Mouse (Mus musculus) testis, adult 2 months (tissue): ENCODE results near the gene Maged1.

Experiments
- CTCF ChIP-seq: fragments of 200-500 bp; IDR thresholded peaks from 2 replicates; pipeline ENCODE4 v1.5.1; 2012; ENCODE audit warnings: low read depth, mild to moderate bottlenecking, inconsistent platforms, low read length, moderate library complexity; ENCODE audit not compliant: control insufficient read depth, insufficient read depth, insufficient replicate concordance
- POLR2A ChIP-seq: fragments of 200-500 bp; IDR thresholded peaks from 2 replicates; pipeline ENCODE4 v1.6.1; 2012; ENCODE audit warnings: low read depth, mild to moderate bottlenecking, inconsistent platforms, low read length, moderate library complexity; ENCODE audit not compliant: control insufficient read depth

- TF ChIP-seq CTCF (no peak), POLR2A (no peak)
Measured at GRCm38 (mm10) chrX:94534346-94534745, 7.6 kb downstream of the Maged1 start.
